Mouse (Mus musculus) intestine, embryonic 15.5 days (tissue): Measurements from ENCODE around the gene Ros1. TPM values are rescaled to one million over a fixed set of nuclear protein-coding genes. Genes with fewer than 3 reads are reported as not detected.
A peak's percentile ranks its signal among the peaks of the same experiment; 100 is the strongest.

ENCODE experiments used
- ATAC-seq: fragments of 200-750 bp; cut with Nextera tagmentation; 2 replicates; pipeline ENCODE4 v1.8.0; 2017; ENCODE audit warnings: moderate TSS enrichment, moderate library complexity
- H3K27ac ChIP-seq: fragments of 300-500 bp; sonication (generic); 2 replicates; pipeline ENCODE4 v1.5.1; 2015; ENCODE audit warnings: mild to moderate bottlenecking, inconsistent platforms
- H3K27me3 ChIP-seq: fragments of 300-500 bp; sonication (generic); replicated peaks from 2 replicates; pipeline ENCODE4 v1.6.1; 2015; ENCODE audit warnings: inconsistent platforms
- H3K36me3 ChIP-seq: fragments of 300-500 bp; sonication (generic); 2 replicates; pipeline ENCODE4 v1.6.1; 2015; ENCODE audit warnings: inconsistent platforms
- H3K4me1 ChIP-seq: fragments of 300-500 bp; sonication (generic); replicated peaks from 2 replicates; pipeline ENCODE4 v1.6.1; 2015; ENCODE audit warnings: inconsistent platforms
- H3K4me2 ChIP-seq: fragments of 300-500 bp; sonication (generic); replicated peaks from 2 replicates; pipeline ENCODE4 v1.6.1; 2015; ENCODE audit warnings: mild to moderate bottlenecking, inconsistent platforms
- H3K4me3 ChIP-seq: fragments of 300-500 bp; sonication (generic); replicated peaks from 2 replicates; pipeline ENCODE4 v1.5.1; 2015; ENCODE audit warnings: inconsistent platforms
- H3K9ac ChIP-seq: fragments of 300-500 bp; sonication (generic); 2 replicates; pipeline ENCODE4 v1.6.1; 2015; ENCODE audit warnings: inconsistent platforms
- H3K9me3 ChIP-seq: fragments of 300-500 bp; sonication (generic); 2 replicates; pipeline ENCODE4 v1.6.1; 2016; ENCODE audit warnings: inconsistent platforms
- WGBS: fragments of 180-500 bp; shearing (Covaris S2); methylation state at CpG from one replicate; pipeline ENCODE4 v1.1.7; 2015; 5-methylcytosine and 5-hydroxymethylcytosine counted together
- polyA plus RNA-seq: library from polyadenylated mRNA; unstranded; fragments of >200 nt; fragmentation: Nextera tagmentation; extraction: Ambion mirVana; gene quantifications from 2 replicates; pipeline ENCODE4 v1.2.1, GENCODE M21; 2015

Ros1 gene
- polyA plus RNA-seq, 1 experiment from 2014 or later: 3.3 TPM

GRCm38 (mm10) chr10:52028561-52029370 lies 166.3 kb downstream of the Ros1 start:
- Histone ChIP-seq H3K4me2 (peak overlapping the region; percentile 38; the same call in 1 of the 2 replicates), H3K9ac (no peak overlapping the region), H3K36me3 (no peaks in the 10 kb centered on the region), H3K9me3 (no peaks in the 10 kb centered on the region), H3K4me1 (peaks cover 9% of the 10 kb centered on the region), H3K4me3 (no peak overlapping the region), H3K27me3 (peaks cover 67% of the 10 kb centered on the region), H3K27ac (no peak overlapping the region)
- no peak for ATAC-seq
- 6% methylated on average over 11 of the region's 11 CpGs for WGBS

DNA sequence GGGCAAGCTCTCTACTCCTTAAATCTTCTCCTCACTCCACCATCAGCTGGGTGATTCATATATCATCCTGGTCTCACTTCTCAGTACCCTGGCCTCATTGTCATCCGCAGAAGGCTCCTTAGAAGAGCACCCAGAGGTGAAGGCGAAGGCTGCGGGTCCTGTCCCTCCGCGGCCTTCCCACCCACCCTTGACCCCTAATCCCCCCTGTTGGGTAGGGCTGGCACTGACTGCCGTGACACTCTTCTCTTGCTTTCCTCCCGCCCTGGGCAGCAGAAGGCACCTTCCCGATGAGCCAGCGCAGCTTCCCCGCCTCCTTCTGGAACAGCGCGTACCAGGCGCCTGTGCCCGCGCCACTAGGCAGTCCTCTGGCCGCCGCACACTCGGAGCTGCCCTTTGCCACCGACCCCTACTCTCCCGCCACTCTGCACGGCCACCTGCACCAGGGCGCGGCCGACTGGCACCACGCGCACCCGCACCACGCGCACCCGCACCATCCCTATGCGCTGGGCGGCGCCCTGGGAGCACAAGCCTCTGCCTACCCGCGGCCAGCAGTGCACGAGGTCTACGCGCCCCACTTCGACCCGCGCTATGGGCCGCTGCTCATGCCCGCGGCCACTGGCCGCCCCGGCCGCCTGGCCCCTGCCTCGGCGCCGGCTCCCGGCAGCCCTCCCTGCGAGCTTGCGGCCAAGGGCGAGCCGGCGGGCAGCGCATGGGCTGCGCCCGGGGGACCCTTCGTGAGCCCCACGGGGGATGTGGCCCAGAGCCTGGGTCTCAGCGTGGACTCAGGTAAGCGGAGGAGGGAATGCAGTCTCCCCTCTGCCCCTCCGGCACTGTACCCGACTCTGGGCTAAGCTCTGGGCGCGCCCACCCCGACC lies 167.6 kb downstream of the Ros1 start:
- Histone ChIP-seq H3K27me3 (peaks cover 79% of the 10 kb centered on the region), H3K27ac (no peak overlapping the region), H3K9me3 (no peaks in the 10 kb centered on the region), H3K4me3 (peak overlapping the region; percentile 35), H3K4me1 (peaks cover 17% of the 10 kb centered on the region), H3K9ac (no peak overlapping the region), H3K4me2 (peak overlapping the region; percentile 79), H3K36me3 (no peaks in the 10 kb centered on the region)
- peak; percentile 63 for ATAC-seq
- 2% methylated on average over 68 of the region's 68 CpGs for WGBS

- Histone ChIP-seq H3K9ac (no peak overlapping the region), H3K27ac (no peak overlapping the region), H3K4me2 (no peak overlapping the region), H3K36me3 (no peaks in the 10 kb centered on the region), H3K27me3 (peaks cover 83% of the 10 kb centered on the region), H3K4me3 (no peak overlapping the region), H3K4me1 (peaks cover 22% of the 10 kb centered on the region), H3K9me3 (no peaks in the 10 kb centered on the region)
- ATAC-seq: no peak
- 21% methylated on average over 7 of the region's 7 CpGs for WGBS
These were observed 169.2 kb downstream of the Ros1 start for GRCm38 (mm10) chr10:52025821-52026220.

DNA sequence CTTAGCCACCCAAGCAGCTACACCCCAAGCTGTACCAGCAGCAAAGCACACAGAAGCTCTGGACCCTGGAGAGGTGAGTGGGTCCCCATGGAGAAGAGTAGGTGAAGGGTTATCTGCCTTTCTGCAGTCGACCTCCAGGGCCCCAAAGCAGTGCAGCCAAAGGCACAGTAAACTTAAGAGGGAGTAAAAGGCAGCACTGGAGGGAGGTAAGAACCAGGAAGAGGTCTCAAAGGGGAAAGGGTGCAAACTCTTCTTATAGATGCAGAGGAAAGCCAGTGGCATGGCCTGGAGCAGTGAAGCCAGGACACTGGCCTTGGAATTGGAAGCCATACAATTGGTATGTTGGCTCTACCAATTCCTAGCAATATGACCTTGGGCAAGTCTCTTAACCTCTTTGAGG lies 169.8 kb downstream of the Ros1 start:
- Histone ChIP-seq H3K4me3 (no peak overlapping the region), H3K9ac (no peak overlapping the region), H3K36me3 (no peaks in the 10 kb centered on the region), H3K4me2 (no peak overlapping the region), H3K27me3 (peaks cover 85% of the 10 kb centered on the region), H3K4me1 (peaks cover 22% of the 10 kb centered on the region), H3K9me3 (no peaks in the 10 kb centered on the region), H3K27ac (no peak overlapping the region)
- WGBS: 4% methylated on average over 1 of the region's 1 CpGs
- ATAC-seq: no peak

DNA sequence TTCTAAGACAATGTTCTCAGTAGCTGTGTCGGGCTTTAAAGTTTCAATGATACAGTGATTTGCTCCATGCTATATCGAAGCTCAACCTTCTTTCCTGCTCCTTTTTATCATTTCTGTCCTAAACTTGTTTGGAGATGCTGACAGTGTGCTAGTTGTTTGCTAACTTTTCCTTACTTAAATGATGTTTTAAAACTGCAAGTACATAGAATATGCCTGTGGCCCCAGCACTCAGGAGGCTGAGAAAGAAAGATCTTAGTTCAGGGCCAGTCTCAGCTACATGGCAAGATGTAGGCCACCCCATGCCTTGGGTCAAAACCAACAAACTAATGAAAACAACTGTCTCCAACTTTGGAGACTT lies 171.0 kb downstream of the Ros1 start:
- Histone ChIP-seq H3K4me1 (peaks cover 22% of the 10 kb centered on the region), H3K9ac (no peak overlapping the region), H3K9me3 (no peaks in the 10 kb centered on the region), H3K4me2 (no peak overlapping the region), H3K36me3 (no peaks in the 10 kb centered on the region), H3K27ac (no peak overlapping the region), H3K27me3 (peaks cover 86% of the 10 kb centered on the region), H3K4me3 (no peak overlapping the region)
- 24% methylated on average over 2 of the region's 2 CpGs for WGBS
- ATAC-seq: no peak

DNA sequence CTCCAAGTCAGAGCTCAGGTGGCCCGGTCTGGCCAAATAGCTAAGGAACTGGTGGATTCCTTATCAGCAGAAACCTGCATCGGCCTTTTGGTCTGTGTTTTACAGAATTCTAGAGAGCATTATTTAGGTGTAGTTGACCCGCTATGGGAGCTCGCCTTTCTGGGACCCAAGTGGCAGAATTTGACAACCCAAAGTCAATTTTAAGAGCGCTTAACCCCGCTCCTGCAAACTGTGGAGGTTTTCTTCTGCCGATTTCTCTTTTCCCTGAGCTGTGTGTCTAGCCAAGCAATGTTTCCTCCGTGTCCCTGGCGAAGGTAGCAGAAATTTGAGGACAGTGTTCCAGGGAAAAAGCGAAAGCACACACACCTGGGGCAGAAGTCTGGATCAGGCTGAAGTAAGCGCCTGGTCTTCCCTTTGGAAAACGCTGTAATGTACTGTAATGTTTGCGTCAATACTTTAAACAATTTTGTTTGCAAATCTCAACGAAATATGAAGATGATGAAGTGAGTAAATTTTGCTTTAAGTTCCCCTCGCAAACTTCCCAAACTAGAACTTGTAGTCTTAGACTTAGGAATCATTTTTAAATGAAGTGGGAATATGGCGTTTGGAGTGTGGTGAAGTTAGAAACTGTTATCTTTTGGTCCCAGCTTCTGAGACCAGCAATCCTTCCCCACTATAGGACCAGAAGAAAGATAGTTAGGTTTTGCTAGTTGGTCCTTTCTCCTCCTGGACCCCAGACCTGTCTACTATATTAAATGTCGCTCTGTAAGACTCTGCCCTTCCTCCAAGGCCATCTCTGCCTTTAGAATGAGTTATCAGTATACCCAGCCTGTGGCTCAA lies 171.6 kb downstream of the Ros1 start:
- Histone ChIP-seq H3K9ac (no peak overlapping the region), H3K4me3 (0 out of 2 replicates have a peak overlapping the region, but pooled peaks have one; percentile 43), H3K36me3 (no peaks in the 10 kb centered on the region), H3K27ac (no peak overlapping the region), H3K4me2 (peak overlapping the region; percentile 96), H3K9me3 (no peaks in the 10 kb centered on the region), H3K4me1 (peaks cover 22% of the 10 kb centered on the region), H3K27me3 (peaks cover 81% of the 10 kb centered on the region)
- ATAC-seq: no peak
- 4% methylated on average over 17 of the region's 17 CpGs for WGBS

GRCm38 (mm10) chr10:52022413-52023212 lies 172.4 kb downstream of the Ros1 start, which contains the start of gene Vgll2:
TSS of gene Vgll2 (plus strand) at chr10:52022502.
- WGBS: under 1% methylated on average over 60 of the region's 60 CpGs
- ATAC-seq: peak; percentile 78

DNA sequence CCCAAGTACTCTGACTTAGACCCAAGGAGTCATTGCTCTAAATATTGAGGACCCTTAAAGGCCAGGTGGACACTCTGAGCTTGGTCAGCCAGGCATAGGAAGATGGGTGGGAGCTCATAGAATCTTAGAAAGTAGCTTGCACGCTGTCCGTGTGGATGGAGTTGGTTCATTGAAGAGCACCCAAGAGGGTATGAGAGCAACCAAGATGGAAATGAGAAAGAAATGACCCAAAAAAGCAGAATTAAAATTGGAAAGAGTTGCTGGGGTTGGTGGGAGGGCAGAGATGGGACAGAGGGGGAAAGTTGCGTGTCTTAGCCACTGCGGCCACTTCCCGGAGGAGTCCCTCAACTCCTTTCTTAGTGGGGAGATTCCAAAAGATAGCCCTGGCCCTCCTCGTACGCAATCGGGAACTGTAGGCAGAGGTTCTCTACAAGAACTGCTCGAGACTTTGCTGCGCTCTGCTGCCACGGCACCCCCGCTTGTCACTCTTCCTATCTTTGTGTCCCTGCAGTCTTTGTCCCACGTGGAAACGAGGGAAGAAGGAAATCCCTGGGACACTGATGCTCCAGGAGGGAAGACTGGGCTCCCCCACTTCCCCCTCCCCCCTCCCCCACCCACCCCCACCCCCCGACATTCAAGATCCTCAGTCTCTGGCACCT lies 173.2 kb downstream of the Ros1 start:
- no peaks in the 10 kb centered on the region for H3K36me3 ChIP-seq
- H3K4me3 ChIP-seq: peak overlapping the region; percentile 43
- no peaks in the 10 kb centered on the region for H3K9me3 ChIP-seq
- ATAC-seq: peak; percentile 60; the same call in 1 of the 2 replicates
- no peak overlapping the region for H3K27ac ChIP-seq
- H3K27me3 ChIP-seq: peaks cover 66% of the 10 kb centered on the region
- under 1% methylated on average over 14 of the region's 15 CpGs for WGBS
- H3K4me2 ChIP-seq: peak overlapping the region; percentile 96
- peaks cover 13% of the 10 kb centered on the region for H3K4me1 ChIP-seq
- H3K9ac ChIP-seq: no peak overlapping the region

More at GRCm38 (mm10) chr10:52022413-52023212, 172.4 kb downstream of the Ros1 start, which contains the start of gene Vgll2:
- H3K4me2 ChIP-seq: peak within 1 kb of the TSS; percentile 96
- H3K9ac ChIP-seq: no peak within 1 kb of the TSS
- no peaks in the 10 kb centered on the region for H3K36me3 ChIP-seq
- peak within 1 kb of the TSS; percentile 43 for H3K4me3 ChIP-seq
- no peak within 1 kb of the TSS for H3K27ac ChIP-seq
- no peaks in the 10 kb centered on the region for H3K9me3 ChIP-seq
- H3K4me1 ChIP-seq: peaks cover 18% of the 10 kb centered on the region
- H3K27me3 ChIP-seq: peaks cover 73% of the 10 kb centered on the region

DNA sequence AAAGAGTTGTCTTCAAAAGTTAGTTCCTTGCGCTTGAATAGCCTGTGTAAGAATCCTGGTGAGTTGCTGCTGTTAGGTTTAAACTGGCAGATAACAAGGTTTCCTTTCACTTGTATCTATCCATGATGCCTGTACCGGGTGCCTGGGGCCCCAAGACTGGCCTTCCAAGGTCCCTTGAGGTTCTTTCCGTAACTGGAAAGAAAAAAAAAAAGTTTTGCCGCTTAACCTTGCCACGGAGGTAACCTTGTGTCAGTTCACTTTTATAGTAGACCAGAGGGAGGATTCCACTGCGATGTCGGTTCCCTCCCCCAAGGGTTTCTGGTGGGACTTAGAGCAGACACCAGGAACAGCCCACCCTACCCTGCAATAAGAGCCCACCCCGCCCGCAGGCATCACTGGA lies 173.8 kb downstream of the Ros1 start:
- Histone ChIP-seq H3K4me1 (peaks cover 13% of the 10 kb centered on the region), H3K4me2 (no peak overlapping the region), H3K9ac (no peak overlapping the region), H3K27ac (no peak overlapping the region), H3K27me3 (peaks cover 61% of the 10 kb centered on the region), H3K4me3 (no peak overlapping the region), H3K36me3 (no peaks in the 10 kb centered on the region), H3K9me3 (no peaks in the 10 kb centered on the region)
- ATAC-seq: no peak
- WGBS: 3% methylated on average over 9 of the region's 9 CpGs

GRCm38 (mm10) chr10:52018471-52018870 lies 176.6 kb downstream of the Ros1 start:
- WGBS: 77% methylated on average over 1 of the region's 1 CpGs
- Histone ChIP-seq H3K27me3 (peaks cover 36% of the 10 kb centered on the region), H3K9ac (no peak overlapping the region)

More at GRCm38 (mm10) chr10:52018471-52018870, 176.6 kb downstream of the Ros1 start:
- no peak overlapping the region for H3K4me3 ChIP-seq
- no peak overlapping the region for H3K27ac ChIP-seq
- no peak for ATAC-seq
- H3K9me3 ChIP-seq: no peaks in the 10 kb centered on the region
- no peaks in the 10 kb centered on the region for H3K36me3 ChIP-seq
- H3K4me1 ChIP-seq: peaks cover 13% of the 10 kb centered on the region
- no peak overlapping the region for H3K4me2 ChIP-seq
